Mouse (Mus musculus) lung, adult 2 months (tissue): ENCODE data around the gene Pde8b. TPM values are rescaled to one million over a fixed set of nuclear protein-coding genes. Genes with fewer than 3 reads are reported as not detected.
A peak's percentile ranks its signal among the peaks of the same experiment; 100 is the strongest.
"Not testable (repeated sequence)": the region's sequence is repeated elsewhere in the genome, so short reads cannot be mapped to it uniquely, and the experiment has no call there.

Experiments used
- DNase-seq: peaks from one replicate; pipeline ENCODE4 v3.0.0; 2022
- H3K4me1 ChIP-seq: fragments of 200-500 bp; 2 replicates; pipeline ENCODE4 v1.6.1; 2011; ENCODE audit warnings: low read length; ENCODE audit not compliant: control insufficient read depth, insufficient read depth
- H3K4me3 ChIP-seq: fragments of 200-500 bp; replicated peaks from 2 replicates; pipeline ENCODE3; 2011; ENCODE audit warnings: low read depth, mild to moderate bottlenecking, control low read depth, low read length; ENCODE audit errors: extremely low read depth
- CTCF ChIP-seq: fragments of 200-500 bp; IDR thresholded peaks from 2 replicates; pipeline ENCODE4 v1.5.1; 2011; ENCODE audit warnings: mild to moderate bottlenecking, low read length, control low read depth; ENCODE audit not compliant: insufficient read depth
- POLR2A ChIP-seq: fragments of 200-500 bp; IDR thresholded peaks from 2 replicates; pipeline ENCODE4 v1.6.1; 2011; ENCODE audit warnings: low read depth, mild to moderate bottlenecking, control low read depth, low read length, borderline replicate concordance; ENCODE audit errors: extremely low read depth
- WGBS: fragments of 180-500 bp; shearing (Covaris S2); methylation state at CpG from one replicate; pipeline ENCODE4 v1.1.7; 2018; 5-methylcytosine and 5-hydroxymethylcytosine counted together
- polyA plus RNA-seq: library from polyadenylated mRNA; depleted of rRNA; stranded (reverse); fragments of >200 nt; gene quantifications from 2 replicates; pipeline ENCODE4 v1.2.3, GENCODE M21; 2012

Gene Pde8b
- polyA plus RNA-seq, 1 experiment, result 38.8 TPM

- peak; percentile 49 for DNase-seq
- peak overlapping the region; percentile 52 for H3K4me3 ChIP-seq
- 2% methylated on average over 72 of the region's 96 CpGs for WGBS
- H3K4me1 ChIP-seq, result no peaks in the 10 kb centered on the region; the same call in 1 of the 2 replicates
- TF ChIP-seq CTCF, result no peak
Observed at GRCm38 (mm10) chr13:95222569-95223426, 27.3 kb downstream of the Pde8b start.

GRCm38 (mm10) chr13:95221882-95222568, 28.1 kb downstream of the Pde8b start:
- H3K4me3 ChIP-seq, result peak overlapping the region; percentile 52
- no peaks in the 10 kb centered on the region; the same call in 1 of the 2 replicates for H3K4me1 ChIP-seq
- 6% methylated on average over 24 of the region's 24 CpGs for WGBS
- DNase-seq, result no peak
- no peak for TF ChIP-seq POLR2A
- TF ChIP-seq CTCF, result no peak

GRCm38 (mm10) chr13:95215661-95216170, 34.4 kb downstream of the Pde8b start:
- not testable (repeated sequence) for DNase-seq, H3K4me3 ChIP-seq, H3K4me1 ChIP-seq
- 34% methylated on average over 1 of the region's 1 CpGs for WGBS

GRCm38 (mm10) chr13:95212320-95212719, 37.8 kb downstream of the Pde8b start:
- no peaks in the 10 kb centered on the region; the same call in 1 of the 2 replicates for H3K4me1 ChIP-seq
- WGBS, result 51% methylated on average over 5 of the region's 5 CpGs
- no peak for DNase-seq
- no peak for TF ChIP-seq CTCF
- H3K4me3 ChIP-seq, result no peak overlapping the region

GRCm38 (mm10) chr13:95207301-95207700, 42.8 kb downstream of the Pde8b start:
- H3K4me3 ChIP-seq, DNase-seq: not testable (repeated sequence)
- WGBS, result 50% methylated on average over 7 of the region's 7 CpGs

GRCm38 (mm10) chr13:95202151-95202758, 47.9 kb downstream of the Pde8b start:
- Histone ChIP-seq H3K4me1 (no peaks in the 10 kb centered on the region), H3K4me3 (no peak overlapping the region)
- no peak for TF ChIP-seq POLR2A
- no peak for TF ChIP-seq CTCF
- DNase-seq, result no peak
- WGBS, result 86% methylated on average over 3 of the region's 3 CpGs

More at GRCm38 (mm10) chr13:95207301-95207700, 42.8 kb downstream of the Pde8b start:
- not testable (repeated sequence) for H3K4me1 ChIP-seq

GRCm38 (mm10) chr13:95200817-95201216, 49.3 kb downstream of the Pde8b start:
- DNase-seq, result no peak
- TF ChIP-seq POLR2A, result no peak
- no peak for TF ChIP-seq CTCF
- no peak overlapping the region for H3K4me3 ChIP-seq
- WGBS, result 63% methylated on average over 8 of the region's 8 CpGs
- H3K4me1 ChIP-seq, result no peaks in the 10 kb centered on the region

- TF ChIP-seq POLR2A (no peak), CTCF (no peak)
- H3K4me1 ChIP-seq, result no peaks in the 10 kb centered on the region
- DNase-seq, result no peak
- H3K4me3 ChIP-seq, result no peak overlapping the region
Observed at GRCm38 (mm10) chr13:95200036-95200435, 50.1 kb downstream of the Pde8b start.

GRCm38 (mm10) chr13:95196106-95196705, 53.9 kb downstream of the Pde8b start:
- no peak for TF ChIP-seq CTCF
- no peak for TF ChIP-seq POLR2A

More at GRCm38 (mm10) chr13:95196106-95196705, 53.9 kb downstream of the Pde8b start:
- DNase-seq, result no peak
- Histone ChIP-seq H3K4me1 (no peaks in the 10 kb centered on the region; the same call in 1 of the 2 replicates), H3K4me3 (no peak overlapping the region)
- 80% methylated on average over 7 of the region's 7 CpGs for WGBS
